Mouse (Mus musculus): ENCODE data around the gene Notch3. TPM values are rescaled to one million over a fixed set of nuclear protein-coding genes. Genes with fewer than 3 reads are reported as not detected.

Notch3 gene
- polyA plus RNA-seq, 1 experiment = 33.0 TPM

DNA sequence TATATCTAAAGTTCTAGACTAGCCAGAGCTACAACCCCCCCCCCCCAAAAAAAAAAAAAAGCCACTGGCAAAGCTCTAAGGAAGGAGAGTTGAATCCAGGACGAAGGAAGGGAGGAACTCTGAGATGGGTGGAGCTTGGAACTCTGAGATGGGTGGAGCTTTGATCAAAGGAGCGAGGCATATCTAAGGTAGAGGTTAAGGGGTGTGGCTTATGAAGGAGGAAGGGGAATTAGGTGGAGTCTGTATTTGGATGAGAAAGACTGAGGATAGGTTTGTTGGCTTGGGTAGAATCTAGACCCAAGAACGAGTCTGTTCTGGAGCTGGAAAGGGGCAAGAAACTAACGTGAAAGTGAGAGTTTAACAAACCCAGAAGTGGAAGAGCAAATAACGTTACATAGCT lies 23.2 kb upstream of the Notch3 start:
- DNase-seq (ENCODE audit: low read depth) = no peak
- TF ChIP-seq CTCF (IDR thresholded peaks at IDR 0.05; ENCODE audit: borderline replicate concordance, extremely low read depth, insufficient read depth, insufficient read length) = no peak
- no peak for TF ChIP-seq POLR2A (IDR thresholded peaks at IDR 0.05; ENCODE audit: borderline replicate concordance, extremely low read depth, insufficient read depth, insufficient read length, poor library complexity, severe bottlenecking)

DNA sequence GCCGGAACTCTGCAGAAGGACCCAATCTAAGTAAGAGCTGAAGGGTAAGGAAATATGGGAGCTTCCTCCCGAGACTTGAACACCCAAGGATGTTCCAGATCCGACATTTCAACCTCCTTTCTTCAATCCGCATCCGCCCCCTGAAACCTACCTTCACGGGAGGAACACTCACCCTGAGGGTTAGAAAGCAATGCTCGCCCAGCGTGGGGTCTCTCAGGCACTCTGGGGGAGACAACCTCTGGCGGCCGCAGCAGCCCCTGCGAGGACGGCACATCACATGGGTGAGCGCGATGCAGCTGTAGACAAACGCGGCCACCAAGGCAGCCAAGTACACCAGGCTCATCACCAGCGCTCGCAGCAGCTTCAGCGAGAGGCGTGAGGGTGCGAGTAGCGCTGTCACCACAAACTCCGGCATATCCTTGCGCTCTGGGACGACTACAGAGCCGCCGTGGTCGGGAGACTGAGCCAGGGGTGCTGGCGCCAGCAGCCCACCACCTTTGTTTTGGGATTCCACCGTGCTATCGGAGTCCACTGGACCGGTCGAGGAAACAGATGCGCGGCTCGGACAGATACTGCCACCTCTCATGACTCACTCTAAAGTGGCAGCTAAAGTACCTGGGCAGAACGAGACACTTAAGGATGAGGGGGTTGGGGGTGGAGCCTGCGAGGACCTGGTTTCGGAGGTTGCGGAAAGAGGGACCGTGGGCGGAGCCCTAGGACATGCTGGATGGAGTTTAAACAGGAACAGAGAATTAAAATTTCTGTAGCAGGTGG lies 22.4 kb upstream of the Notch3 start, which contains the start of gene Ephx3:
Gene Ephx3 (minus strand): TSS at position 687 of the 774 bp plus-strand sequence.
- peak; percentile 59 for DNase-seq (ENCODE audit: low read depth)
- no peak for TF ChIP-seq CTCF (IDR thresholded peaks at IDR 0.05; ENCODE audit: borderline replicate concordance, extremely low read depth, insufficient read depth, insufficient read length)
- no peak for TF ChIP-seq POLR2A (IDR thresholded peaks at IDR 0.05; ENCODE audit: borderline replicate concordance, extremely low read depth, insufficient read depth, insufficient read length, poor library complexity, severe bottlenecking)

DNA sequence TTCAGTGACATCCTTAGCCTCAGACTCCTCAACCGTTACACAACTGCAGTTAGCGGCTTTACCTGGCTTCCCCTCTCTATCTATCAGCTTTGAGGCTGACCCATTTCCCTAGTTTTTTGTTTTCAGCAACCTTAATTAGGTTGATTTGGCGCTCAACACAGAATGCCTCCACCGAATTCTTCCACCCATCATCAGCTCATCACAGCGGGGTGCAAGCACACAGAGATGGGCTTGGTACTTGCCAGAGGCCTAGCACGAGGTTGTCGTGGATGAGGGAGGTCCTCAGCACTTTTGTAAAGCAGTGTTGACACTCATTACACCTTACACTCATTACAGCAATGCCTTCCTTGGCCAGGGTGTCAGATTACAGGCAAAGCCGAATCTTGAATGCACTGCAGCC lies 16.4 kb upstream of the Notch3 start:
- DNase-seq (ENCODE audit: low read depth) = peak; percentile 48
- TF ChIP-seq POLR2A (IDR thresholded peaks at IDR 0.05; ENCODE audit: borderline replicate concordance, extremely low read depth, insufficient read depth, insufficient read length, poor library complexity, severe bottlenecking) (no peak), CTCF (IDR thresholded peaks at IDR 0.05; ENCODE audit: borderline replicate concordance, extremely low read depth, insufficient read depth, insufficient read length) (no peak)

DNA sequence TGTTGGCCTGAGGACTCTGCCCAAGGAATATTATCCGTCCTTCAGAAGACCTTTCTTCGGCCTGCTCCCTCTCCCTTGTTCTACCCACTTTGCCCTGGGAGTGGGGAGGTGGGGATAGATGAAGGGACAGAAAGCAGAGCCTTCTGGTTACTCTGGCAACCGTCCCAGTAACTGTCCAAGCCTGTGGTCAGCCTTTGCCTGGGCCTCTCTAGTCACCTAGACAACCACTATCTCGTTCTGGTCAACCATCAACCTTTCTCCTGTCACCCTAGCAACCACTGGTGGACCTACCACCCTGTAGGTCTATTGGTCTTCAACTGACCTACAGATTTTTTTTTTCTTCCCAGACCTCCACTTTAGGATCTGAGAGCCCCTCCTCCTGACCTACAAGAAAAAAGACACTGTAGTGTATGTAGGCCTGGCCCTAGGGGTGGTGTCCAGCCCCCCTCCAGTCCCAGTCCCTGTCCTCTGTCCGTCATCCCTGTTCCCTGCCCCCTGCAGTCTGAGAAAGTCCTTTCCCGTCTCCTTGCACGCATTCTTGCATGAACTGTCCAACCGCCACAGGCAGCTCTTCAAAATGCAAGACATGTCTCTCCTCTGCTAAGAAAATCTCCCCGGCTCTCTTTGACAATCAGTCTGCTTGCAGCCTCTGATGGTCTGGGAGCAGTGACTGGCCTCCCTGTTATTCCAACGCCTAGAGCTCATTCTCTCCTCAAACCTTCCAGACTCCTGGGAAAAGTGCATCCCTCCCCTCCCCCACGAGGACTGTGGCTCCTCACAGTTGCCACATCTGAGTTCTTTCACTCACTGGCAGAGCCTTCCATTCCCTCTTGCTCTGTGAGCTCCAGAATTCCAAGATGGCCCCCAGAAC lies 13.2 kb upstream of the Notch3 start:
- TF ChIP-seq POLR2A (IDR thresholded peaks at IDR 0.05; ENCODE audit: borderline replicate concordance, extremely low read depth, insufficient read depth, insufficient read length, poor library complexity, severe bottlenecking) = no peak
- no peak for TF ChIP-seq CTCF (IDR thresholded peaks at IDR 0.05; ENCODE audit: borderline replicate concordance, extremely low read depth, insufficient read depth, insufficient read length)
- peak; percentile 86 for DNase-seq (ENCODE audit: low read depth)

DNA sequence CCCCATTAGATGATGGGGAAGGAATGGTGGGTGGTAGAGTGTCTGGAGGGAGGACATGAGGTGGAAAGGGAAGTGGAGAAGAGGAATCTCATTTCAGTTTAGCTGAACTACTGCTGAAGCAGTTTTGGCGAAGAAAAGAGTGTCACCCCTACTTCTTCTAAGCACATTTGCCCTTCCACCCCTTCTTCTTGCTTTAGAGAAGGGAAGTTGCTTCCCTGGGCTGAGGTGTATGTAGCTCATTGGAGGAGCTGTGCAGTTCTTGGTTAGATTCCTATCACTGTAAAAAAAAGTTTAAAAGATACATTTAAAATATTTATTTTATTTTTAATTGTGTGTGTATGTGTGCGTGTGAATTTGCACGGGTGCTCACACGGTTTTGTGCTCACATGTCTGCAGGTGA lies 10.3 kb upstream of the Notch3 start:
- TF ChIP-seq CTCF (IDR thresholded peaks at IDR 0.05; ENCODE audit: borderline replicate concordance, extremely low read depth, insufficient read depth, insufficient read length) (no peak), POLR2A (IDR thresholded peaks at IDR 0.05; ENCODE audit: borderline replicate concordance, extremely low read depth, insufficient read depth, insufficient read length, poor library complexity, severe bottlenecking) (no peak)
- no peak for DNase-seq (ENCODE audit: low read depth)

DNA sequence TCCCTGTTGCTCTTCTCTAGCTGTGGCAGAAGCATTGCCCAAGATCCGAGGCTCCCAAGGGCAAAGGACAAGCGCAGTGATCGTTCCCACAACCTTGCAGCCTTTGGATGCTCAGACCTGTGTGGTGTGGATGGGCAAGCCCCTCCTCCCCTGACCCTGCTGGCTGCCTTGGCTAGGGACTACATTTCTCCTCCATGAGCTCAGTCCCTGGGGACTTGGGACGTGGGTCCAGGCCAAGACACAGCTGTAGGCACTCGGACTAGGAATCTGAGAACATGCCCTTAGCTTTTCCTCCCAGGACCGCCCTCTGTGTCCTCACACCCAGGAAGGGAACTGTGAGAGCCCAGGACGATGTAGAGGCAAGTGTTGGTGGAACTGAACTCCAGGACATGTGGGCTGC lies 6.5 kb upstream of the Notch3 start:
- no peak for DNase-seq (ENCODE audit: low read depth)
- TF ChIP-seq CTCF (IDR thresholded peaks at IDR 0.05; ENCODE audit: borderline replicate concordance, extremely low read depth, insufficient read depth, insufficient read length) = no peak
- no peak for TF ChIP-seq POLR2A (IDR thresholded peaks at IDR 0.05; ENCODE audit: borderline replicate concordance, extremely low read depth, insufficient read depth, insufficient read length, poor library complexity, severe bottlenecking)

DNA sequence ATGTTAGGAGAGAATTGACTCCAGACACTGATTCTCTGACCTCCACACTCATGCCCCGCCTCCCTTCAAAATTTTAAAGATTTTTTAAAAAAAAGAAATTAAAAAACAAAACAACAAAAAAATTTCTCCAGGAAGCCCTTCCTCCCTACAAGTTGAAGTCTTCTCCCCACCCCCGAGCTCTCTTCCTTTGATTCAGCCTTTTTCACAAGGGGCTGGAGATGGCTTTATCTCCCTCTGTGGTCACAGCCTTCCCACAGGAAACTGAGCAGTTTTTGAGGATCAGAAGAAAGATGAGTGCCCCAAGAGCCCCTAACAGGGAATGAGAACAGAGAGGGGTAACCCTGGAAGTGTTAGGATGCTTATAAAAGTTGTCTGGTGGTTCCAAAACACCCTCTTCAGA lies 5.8 kb upstream of the Notch3 start:
- TF ChIP-seq CTCF (IDR thresholded peaks at IDR 0.05; ENCODE audit: borderline replicate concordance, extremely low read depth, insufficient read depth, insufficient read length) (no peak), POLR2A (IDR thresholded peaks at IDR 0.05; ENCODE audit: borderline replicate concordance, extremely low read depth, insufficient read depth, insufficient read length, poor library complexity, severe bottlenecking) (no peak)
- no peak for DNase-seq (ENCODE audit: low read depth)

DNA sequence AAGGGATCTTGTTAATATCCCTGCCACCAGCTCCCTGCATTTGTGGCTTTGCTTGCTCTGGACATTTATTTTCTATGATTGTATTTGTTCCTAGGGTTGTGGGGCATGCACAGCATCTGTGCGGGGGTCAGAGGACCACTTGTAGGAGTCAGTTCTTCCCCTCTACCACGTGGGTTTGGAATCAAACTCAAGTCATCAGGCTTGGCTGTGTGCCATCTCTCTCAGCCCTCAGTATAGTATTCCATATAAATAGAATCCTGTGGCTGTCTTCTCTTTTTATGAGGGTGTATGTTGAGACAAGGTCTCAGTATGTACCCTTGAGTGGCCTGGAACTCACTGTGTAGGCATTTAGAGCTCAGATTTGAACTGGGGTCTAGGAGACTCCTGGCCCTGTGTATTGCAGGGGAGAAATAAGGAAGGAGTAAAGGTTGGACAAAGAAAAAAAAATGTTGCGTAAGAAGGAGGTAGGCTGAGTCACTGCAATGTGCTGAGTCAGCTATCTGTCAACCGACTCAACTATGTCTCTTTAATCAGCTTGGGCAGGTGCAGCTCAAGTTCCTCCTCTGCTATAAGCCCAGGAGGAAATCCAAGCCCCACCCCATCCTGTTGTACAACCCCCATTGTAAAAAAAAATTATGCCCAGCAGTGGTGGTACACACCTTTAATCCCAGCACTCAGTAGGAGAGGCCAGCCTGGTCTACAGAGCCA lies 3.0 kb upstream of the Notch3 start:
- no peak for DNase-seq (ENCODE audit: low read depth)
- TF ChIP-seq POLR2A (IDR thresholded peaks at IDR 0.05; ENCODE audit: borderline replicate concordance, extremely low read depth, insufficient read depth, insufficient read length, poor library complexity, severe bottlenecking) (no peak), CTCF (IDR thresholded peaks at IDR 0.05; ENCODE audit: borderline replicate concordance, extremely low read depth, insufficient read depth, insufficient read length) (no peak)

DNA sequence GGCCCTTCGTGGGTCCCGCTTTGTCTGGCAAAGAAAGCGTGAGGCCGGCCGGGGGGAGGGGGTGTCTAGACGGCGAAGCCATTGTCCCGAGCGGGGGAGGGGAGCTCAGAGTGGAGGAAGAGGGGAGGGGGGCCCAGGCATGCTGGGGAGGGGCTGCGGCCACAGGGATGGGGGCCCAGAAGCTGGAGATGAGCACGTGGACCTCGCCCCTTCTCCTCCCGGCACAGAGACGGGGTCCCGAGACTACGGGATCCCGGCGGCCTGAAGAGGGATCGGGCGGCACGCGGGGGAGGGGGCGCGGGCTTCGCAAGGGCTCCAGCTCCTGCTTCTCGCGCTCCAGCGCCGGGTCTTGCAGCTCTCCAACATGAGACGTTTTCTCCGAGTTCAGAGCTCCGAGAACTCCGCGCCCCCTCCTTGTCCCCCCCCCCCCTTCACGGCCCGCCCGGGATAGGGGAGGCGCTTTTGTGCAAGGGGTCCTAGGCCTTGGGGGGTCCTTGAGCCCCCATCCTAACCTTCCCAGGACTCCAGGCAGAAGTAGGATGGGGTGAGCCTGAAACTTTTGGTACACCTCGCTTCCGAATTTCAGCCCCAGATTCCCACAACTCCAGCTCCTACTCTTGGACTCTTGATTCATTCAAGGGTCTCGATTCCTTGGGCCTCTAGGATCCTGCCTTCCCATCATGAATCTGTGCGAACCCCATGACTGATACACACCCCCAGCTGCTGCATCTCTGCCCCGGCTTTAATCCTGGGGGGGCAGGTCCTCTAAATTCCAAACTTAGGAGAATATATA lies 653 bp downstream of the Notch3 start:
- TF ChIP-seq POLR2A (IDR thresholded peaks at IDR 0.05; ENCODE audit: borderline replicate concordance, extremely low read depth, insufficient read depth, insufficient read length, poor library complexity, severe bottlenecking) (peak; percentile 27; the same call in 1 of the 2 replicates), CTCF (IDR thresholded peaks at IDR 0.05; ENCODE audit: borderline replicate concordance, extremely low read depth, insufficient read depth, insufficient read length) (no peak)
- peak; percentile 96 for DNase-seq (ENCODE audit: low read depth)

DNA sequence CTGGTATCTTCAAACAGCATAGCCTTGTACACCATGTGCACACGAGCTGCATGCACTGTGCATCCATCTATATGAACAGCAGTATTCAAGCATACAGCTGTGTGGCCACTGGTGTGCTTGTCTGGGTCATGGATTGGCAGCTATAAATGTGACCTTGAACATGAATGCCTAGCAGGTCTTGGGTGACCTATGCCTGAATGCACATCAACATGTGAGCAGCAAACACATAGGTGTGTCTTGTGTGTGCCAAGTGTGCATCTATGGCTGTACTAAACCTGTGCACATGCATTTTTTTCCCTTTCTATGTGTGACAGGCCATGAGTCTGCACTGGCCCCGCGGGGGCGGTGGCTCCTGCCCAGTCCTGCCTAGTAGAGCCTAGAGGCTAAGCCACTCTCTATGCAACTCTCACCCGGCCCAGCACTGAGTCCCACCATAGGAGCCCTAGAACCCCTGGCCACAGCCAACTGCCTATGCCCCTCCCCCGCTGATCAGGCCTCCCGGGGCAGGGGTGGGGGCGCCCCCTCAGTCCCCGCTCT lies 1.3 kb downstream of the Notch3 start:
- DNase-seq (ENCODE audit: low read depth) = no peak
- TF ChIP-seq POLR2A (IDR thresholded peaks at IDR 0.05; ENCODE audit: borderline replicate concordance, extremely low read depth, insufficient read depth, insufficient read length, poor library complexity, severe bottlenecking) (no peak), CTCF (IDR thresholded peaks at IDR 0.05; ENCODE audit: borderline replicate concordance, extremely low read depth, insufficient read depth, insufficient read length) (no peak)
